Mouse (Mus musculus) adrenal gland, postnatal 14 days (tissue): ENCODE measurements around the gene 3830406C13Rik. TPM values are rescaled to one million over a fixed set of nuclear protein-coding genes. Genes with fewer than 3 reads are reported as not detected.

ENCODE experiments used
- DNase-seq: peaks from one replicate; pipeline ENCODE4 v3.0.0; 2021; ENCODE audit warnings: mixed read lengths
- total RNA-seq: library from RNA; stranded (reverse); gene quantifications from 2 replicates; pipeline ENCODE4 v1.2.3, GENCODE M21; 2021

Gene 3830406C13Rik
- total RNA-seq, 1 experiment from 2014 or later = 36.9 TPM

DNA sequence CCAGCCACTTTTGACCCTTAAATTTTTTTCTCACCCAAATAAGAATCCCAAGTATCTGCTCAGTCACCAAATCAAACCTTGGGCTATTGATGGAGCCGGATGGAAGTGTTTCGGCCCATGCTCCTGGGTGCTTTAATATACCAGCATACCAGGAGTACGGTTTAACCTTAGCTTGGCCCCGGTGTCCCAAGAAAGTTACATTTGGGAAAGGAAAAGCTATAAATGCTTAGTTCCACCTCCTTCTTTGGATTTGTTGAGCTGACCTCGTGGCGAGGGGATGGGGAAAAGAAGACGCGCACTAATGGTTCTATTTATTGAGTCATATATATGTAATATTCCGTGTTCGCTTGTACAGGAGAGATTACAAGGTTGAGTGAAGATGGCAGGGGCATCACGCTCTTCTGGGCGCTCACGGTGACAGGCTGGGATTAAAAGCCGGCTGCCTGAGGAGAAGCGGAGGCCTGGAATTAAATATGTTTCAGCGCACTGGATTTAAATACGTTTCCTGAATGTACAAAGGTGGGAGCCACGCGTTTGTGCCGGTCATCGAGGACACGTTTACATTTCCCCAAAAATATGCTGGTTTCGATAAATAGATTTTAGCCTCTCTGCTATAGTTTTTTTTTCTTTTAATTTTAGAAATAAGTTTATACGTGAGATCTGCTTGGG, 58.0 kb downstream of the 3830406C13Rik start:
- DNase-seq = no peak

DNA sequence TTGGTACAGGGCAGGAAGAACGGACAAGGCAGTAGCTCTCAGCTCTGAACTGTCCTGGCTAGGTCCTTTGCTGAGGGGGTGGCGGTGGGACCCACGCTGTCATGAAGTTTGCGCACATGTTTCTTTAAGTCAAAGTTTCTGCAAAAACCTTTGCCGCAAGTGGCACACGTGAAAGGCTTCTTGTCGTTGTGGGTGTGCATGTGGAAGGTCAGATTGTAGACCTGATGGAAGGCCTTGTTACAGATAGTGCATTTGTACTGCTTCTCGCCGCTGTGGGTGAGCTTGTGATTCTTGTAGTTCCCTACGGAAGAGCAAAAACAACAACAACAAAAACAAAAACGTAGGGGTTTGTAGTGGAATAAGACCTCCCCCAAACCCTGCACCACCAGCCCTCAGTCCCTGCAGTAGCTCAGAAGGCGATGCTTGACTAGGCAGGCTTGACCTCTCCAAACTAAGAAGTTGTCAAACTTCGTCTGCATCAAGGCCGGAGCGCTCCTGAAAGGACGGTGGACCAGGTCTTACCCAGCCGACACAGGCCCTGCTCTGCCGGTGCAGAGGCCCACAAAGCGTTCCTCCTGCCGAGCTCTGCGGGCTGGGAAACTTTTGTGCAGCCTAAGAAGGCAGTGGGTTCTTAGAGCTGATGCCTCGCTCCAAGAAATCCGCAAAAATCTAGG, 58.6 kb downstream of the 3830406C13Rik start:
- no peak for DNase-seq

DNA sequence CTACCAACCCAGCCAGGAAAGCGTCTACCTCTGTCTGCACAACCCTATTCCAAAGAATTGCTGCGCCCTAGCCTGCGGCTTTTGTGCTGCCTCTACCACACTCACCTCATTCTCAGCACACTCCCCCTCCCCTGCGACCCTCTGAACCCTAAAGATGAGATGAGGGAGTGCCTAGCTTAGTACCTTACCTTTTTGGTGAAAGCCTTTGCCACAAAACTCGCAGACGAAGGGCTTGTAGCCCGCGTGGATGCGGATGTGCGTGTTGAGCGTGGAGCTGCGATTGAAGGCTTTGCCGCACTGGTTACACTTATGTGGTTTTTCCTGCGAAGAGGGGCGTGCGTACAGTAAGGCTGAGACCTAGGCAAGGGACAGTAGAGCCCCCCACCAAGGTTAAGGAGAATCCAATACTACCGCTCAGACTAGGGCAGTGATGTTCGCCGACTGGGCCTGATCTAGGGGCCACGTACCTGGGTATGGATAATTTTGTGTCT, 59.5 kb downstream of the 3830406C13Rik start:
- DNase-seq = no peak

DNA sequence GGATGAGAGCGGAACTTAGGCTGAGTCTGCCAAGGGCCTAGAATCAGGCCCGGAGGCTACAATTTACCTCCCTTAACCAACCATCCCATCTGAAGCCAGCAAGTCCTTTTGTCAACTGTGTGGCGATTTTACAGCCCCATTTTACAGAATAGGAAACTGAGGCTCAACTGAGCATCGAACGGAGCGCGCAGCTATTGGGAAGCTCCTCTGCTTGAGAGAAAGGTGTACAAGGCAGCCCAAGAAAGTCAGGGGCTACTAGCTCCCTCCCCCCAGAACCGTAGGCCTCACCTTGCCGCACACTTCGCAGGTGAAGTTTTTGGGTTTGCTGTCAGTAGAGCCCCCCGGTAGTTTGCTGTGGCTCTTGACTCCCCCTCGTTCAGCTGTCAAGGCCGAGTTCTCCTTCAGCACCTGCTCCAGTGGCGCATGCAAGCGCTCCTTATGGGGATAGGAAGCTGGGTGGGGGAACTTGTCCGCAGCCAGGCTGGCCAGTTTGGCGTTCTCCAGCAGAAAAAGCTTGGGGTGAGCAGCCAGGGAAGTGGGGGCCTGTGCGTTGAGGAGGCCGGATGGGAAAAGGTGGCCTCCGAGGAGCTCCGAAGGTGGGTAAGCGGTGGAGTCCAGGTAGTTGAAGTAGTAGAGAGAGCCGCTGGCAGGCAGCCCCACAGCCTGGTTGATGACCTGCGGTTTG, 60.2 kb downstream of the 3830406C13Rik start:
- no peak for DNase-seq

DNA sequence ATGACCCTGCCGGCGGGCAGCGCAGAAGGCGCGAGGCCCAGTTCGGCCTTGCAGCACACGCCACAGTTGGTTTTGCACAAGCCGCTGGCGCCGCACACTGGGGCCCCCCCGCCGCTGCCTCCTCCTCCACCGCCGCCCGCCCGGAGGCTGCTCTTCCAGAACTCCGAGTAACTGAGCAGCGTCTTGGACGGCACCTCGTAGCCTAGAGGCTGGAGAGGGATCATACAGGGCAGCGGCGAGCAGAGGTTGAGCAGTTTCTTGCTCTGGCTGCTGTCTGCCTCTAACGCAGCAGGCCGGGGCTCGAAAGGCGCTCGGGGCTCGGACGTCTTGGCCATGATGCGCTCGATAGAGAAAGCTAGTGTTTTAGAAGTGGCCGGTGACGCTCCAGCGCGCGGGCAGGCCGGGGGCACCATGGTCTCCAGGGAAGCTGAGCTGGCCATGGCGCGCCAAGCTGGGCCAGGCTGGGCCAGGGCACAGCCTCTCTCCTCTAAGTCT, 60.8 kb downstream of the 3830406C13Rik start:
- peak; percentile 38 for DNase-seq

DNA sequence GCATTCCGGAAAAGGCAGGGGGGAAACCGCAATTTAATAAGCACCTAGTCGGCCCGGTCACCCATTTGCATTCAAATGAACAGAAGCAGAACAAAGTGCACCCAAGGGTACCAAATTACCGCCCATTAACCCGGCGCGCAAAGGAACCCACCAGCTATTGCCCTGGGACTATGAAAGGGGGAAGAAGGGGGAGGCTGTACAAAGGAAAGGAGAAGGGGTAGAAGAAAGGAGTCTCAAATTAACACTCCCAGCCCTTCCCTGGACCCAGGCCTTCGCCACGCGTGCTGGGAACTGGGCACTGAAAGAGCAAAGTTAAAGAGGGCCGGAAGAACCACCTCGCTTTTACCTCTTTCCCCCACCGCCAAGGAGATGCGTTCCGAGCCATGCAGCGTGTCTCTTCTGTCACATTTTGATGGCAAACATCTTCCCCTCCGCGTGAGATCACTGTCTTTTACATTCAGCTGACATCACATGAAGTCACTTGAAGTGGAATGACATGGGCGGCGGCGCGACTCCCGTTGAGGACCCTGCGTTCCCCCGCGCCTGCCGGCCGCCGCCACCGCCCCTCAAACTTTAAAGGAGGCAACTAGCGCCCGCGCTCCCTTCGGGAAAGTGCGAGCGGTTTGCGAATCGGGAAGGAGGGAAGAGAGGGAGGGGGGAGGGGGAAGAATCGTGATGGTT, 61.4 kb downstream of the 3830406C13Rik start:
- DNase-seq = no peak

DNA sequence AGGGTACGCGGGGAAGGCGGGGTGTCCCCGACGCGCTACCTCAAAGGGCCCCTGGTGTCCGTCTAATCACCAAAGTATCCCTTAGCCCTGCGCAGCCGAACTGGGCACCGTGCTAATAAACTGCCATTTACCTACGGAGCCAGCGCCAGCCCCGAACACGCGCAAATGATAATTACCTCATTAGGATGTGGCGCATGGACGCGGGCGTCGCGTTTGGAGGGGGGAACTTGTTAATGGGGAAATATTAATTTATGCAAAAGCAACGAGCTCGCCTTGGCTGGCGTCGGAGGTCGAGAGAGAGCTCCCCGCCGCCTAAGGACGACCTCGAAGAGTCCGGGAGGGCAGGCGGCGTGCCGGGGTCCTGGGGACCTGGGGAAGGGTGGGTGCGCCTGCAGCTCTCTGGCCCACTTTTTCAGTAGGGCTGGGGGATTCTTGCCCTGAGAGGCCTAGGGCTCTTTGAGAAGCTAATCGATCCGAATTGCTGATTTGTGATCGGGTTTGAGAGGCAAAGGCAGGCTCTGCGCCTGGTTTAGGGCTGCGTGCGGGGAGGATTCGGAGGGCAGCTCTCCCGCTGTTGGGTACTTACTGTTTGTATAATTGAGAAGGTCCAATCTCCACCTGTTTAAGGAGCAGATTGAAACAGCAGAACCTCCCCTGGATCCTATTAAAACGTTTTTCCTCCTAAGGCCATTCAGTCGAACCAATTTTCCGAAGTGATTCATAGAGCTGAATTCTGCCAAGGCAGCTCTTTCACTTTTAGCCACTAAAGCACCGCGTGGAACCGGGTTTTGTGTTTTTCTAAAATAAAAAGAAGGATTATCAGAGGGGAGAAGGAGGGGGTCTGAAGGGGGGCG, 62.3 kb downstream of the 3830406C13Rik start:
- DNase-seq = no peak

DNA sequence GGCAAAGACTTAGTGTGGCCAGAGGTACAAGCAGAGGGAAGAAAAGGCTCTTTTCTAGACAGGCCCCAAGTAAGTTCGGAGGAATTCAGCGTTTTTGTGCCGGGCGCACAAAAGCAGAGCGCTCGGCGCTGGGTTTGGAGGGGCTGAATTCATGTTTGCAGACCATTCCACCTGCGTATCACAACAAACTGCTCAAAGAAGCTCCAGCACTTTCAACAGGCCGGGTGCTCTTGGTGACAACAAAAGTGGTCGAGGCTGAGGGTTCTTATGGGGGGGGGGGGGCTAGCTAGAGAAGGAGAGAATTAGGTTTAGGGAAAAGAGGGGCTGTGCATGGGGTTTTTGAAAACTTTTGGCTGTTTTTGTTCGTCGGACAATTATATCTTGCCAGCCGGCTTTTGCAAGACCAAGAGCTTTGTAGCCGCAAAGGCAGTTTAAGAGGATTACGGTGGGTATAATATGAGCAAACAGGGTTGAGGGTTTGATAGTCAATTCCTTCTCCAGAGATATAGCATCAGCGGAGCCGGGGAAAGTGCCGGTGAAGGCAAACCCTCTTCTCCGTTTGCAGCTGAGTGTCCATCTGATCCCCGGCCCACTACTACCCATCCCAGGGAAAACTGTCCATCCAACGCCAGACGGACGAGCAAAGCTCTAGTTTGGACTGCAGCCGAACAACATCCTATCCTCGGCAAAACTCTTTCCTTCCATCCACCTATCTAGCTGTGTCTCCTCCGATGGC, 63.1 kb downstream of the 3830406C13Rik start:
- DNase-seq = no peak

DNA sequence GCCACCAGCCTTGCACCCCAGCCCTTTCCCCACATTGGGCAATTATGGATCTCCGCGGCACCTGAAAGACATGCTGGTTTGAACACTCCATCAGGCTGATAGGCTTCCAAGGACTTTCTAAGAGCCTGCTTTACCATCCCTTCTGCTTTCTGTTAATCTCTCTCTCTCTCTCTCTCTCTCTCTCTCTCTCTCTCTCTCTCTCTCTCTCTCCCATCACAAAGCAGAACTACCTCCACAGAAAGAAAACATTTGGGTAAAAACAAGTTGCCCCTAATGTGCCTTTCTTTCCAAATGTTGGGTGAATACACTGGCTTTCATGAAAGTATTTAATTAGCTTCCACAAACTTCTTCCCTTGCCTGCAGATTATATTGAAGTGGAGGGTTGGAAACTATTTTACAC, 64.1 kb downstream of the 3830406C13Rik start, which contains the start of gene Fezf2:
Gene Fezf2, minus strand, starts transcription at position 101 of the 400 bp plus-strand sequence.
- no peak for DNase-seq

DNA sequence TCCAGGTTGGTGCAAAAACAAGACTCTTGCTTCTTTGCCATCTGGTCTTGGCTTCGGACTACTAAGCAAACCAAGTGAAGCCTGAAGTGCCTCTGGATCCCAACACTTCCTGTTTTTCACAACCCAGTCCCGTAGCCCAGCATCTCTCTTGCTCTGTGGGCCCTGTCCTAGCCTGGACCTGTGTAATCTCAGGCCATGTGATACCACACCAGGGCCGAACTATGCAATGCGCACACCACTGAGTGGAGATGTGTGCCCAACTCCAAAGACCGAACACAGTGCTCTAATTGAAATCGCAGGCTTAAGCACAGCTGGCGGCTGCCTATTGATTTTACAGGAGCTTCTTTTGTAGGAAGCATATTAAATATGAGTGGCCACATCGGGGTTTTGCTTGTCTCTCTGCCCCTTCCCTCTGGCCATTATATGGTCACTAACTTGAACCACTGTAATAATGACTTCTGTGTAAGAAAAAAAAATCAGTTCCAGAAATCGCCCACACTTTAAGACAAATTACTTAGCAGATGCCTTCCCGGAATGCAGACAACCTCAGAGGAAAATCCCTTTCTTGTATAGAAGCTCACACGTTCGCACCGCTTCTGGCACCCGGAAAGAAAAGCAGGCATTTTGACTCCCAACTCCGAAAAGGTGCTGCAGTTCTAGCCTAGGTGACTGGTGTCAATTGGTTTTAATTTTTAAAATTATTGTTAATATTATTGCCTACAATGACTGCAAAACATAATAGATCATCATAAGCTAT, 65.5 kb downstream of the 3830406C13Rik start:
- DNase-seq = no peak

DNA sequence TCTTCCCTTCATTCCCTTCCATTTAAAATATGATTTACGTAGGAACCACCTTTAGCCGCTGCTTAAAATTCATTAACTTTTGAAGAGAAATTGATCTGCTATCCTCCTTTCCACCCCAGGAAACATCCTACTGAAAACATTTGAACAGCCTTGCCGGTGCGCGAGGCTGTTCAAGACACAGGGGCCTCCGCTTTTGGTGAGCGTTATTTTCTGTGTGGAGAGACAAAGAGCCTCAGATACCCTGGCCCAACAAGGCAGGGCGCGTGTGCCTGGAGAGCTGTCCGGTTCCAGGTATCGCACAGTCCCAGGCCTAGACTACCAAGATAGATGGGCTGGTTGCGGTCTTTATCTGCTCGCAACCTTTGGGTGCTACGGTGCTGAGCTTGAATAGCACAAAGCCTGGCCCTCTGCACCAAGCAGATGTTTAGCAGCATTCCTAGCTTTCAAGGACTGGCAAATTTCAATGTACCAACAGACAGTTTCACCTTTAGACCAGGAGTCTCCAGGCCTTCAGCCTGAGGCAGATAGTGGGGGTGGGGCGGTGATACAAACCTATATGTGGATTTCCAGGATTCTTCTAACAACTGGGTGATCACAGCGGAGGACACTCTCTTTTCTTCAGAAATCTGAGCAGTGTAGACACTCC, 66.4 kb downstream of the 3830406C13Rik start:
- DNase-seq = no peak

Other genes starting within 250 kb of the 3830406C13Rik start
- not detected in 2 replicates for gene Gm49355, start 197 bp upstream of the 3830406C13Rik start, total RNA-seq
- not detected in 2 replicates for gene Fezf2, start 64.0 kb downstream of the 3830406C13Rik start, total RNA-seq